Mouse (Mus musculus) heart, postnatal 0 days (tissue): ENCODE data around the gene Smarcb1. TPM values are rescaled to one million over a fixed set of nuclear protein-coding genes. Genes with fewer than 3 reads are reported as not detected.

Experiments used
- ATAC-seq: fragments of 200-750 bp; cut with Nextera tagmentation; 2 replicates; pipeline ENCODE4 v1.8.0; 2017; ENCODE audit warnings: low read depth, moderate number of reproducible peaks, moderate library complexity; ENCODE audit not compliant: insufficient read depth
- DNase-seq: peaks from one replicate; pipeline ENCODE4 v3.0.0-alpha.2; 2016; ENCODE audit warnings: low spot score
- H3K27ac ChIP-seq: fragments of 300-500 bp; sonication (generic); 2 replicates; pipeline ENCODE4 v1.5.1; 2014; ENCODE audit warnings: low read depth, mild to moderate bottlenecking
- H3K27me3 ChIP-seq: fragments of 300-500 bp; sonication (generic); 2 replicates; pipeline ENCODE4 v1.6.1; 2014; ENCODE audit warnings: low read length, mixed read lengths; ENCODE audit not compliant: control insufficient read depth, insufficient read depth
- H3K36me3 ChIP-seq: fragments of 300-500 bp; sonication (generic); replicated peaks from 2 replicates; pipeline ENCODE4 v1.6.1; 2014; ENCODE audit warnings: low read length, mixed read lengths; ENCODE audit not compliant: control insufficient read depth, insufficient read depth
- H3K4me1 ChIP-seq: fragments of 300-500 bp; sonication (generic); 2 replicates; pipeline ENCODE4 v1.6.1; 2014; ENCODE audit warnings: antibody characterized with exemption; ENCODE audit not compliant: control insufficient read depth, insufficient read depth
- H3K4me2 ChIP-seq: fragments of 300-500 bp; sonication (generic); 2 replicates; pipeline ENCODE4 v1.6.1; 2014; ENCODE audit warnings: low read depth, mild to moderate bottlenecking, low read length, moderate library complexity
- H3K4me3 ChIP-seq: fragments of 300-500 bp; sonication (generic); 2 replicates; pipeline ENCODE4 v1.5.1; 2014; ENCODE audit warnings: low read depth, low read length
- H3K9ac ChIP-seq: fragments of 300-500 bp; sonication (generic); replicated peaks from 2 replicates; pipeline ENCODE4 v1.6.1; 2014; ENCODE audit warnings: low read depth, low read length, mixed read lengths
- H3K9me3 ChIP-seq: fragments of 300-500 bp; sonication (generic); replicated peaks from 2 replicates; pipeline ENCODE4 v1.6.1; 2016; ENCODE audit warnings: low read length; ENCODE audit not compliant: control insufficient read depth
- CTCF ChIP-seq: IDR thresholded peaks from 2 replicates; pipeline ENCODE4 v1.5.1; 2016; ENCODE audit warnings: antibody characterized with exemption, control low read depth, low read depth
- EP300 ChIP-seq: IDR thresholded peaks from 2 replicates; pipeline ENCODE4 v1.6.1; 2016; ENCODE audit warnings: antibody characterized with exemption, low read depth
- whole genome bisulfite sequencing: fragments of 180-500 bp; shearing (Covaris S2); extraction: QIAGEN DNeasy Blood & Tissue Kit; methylation state at CpG from one replicate; pipeline ENCODE4 v1.1.7; 2014; 5-methylcytosine and 5-hydroxymethylcytosine counted together
- polyA plus RNA-seq: library from polyadenylated mRNA; unstranded; fragments of >200 nt; fragmentation: Nextera tagmentation; extraction: Ambion mirVana; gene quantifications from 2 replicates; pipeline ENCODE4 v1.2.1, GENCODE M21; 2015
- total RNA-seq: library from RNA; depleted of rRNA; stranded (reverse); fragments of >200 nt; gene quantifications from 2 replicates; pipeline ENCODE4 v1.2.3, GENCODE M21; 2014; ENCODE audit warnings: low replicate concordance

Gene Smarcb1
- total and polyA plus RNA-seq, 2 experiments from 2014 or later, result 45.7 to 63.9 TPM

GRCm38 (mm10) chr10:75859107-75859746 is 62.2 kb downstream of the Smarcb1 start:
- Histone ChIP-seq H3K4me2 (peak overlapping the region; percentile 77), H3K27me3 (no peaks in the 10 kb centered on the region), H3K4me1 (peaks cover 24% of the 10 kb centered on the region), H3K27ac (peak overlapping the region; percentile 93), H3K9ac (peak overlapping the region; percentile 61), H3K9me3 (no peaks in the 10 kb centered on the region), H3K4me3 (peak overlapping the region; percentile 60), H3K36me3 (0 out of 2 replicates have a peak, but pooled peaks cover 10% of the 10 kb centered on the region)
- WGBS, result 4% methylated on average over 26 of the region's 27 CpGs
- peak; percentile 45 for DNase-seq
- TF ChIP-seq CTCF (no peak), EP300 (no peak)
- ATAC-seq, result peak; percentile 44

- Histone ChIP-seq H3K27me3 (no peaks in the 10 kb centered on the region), H3K36me3 (0 out of 2 replicates have a peak, but pooled peaks cover 10% of the 10 kb centered on the region), H3K4me1 (peaks cover 24% of the 10 kb centered on the region), H3K27ac (no peak overlapping the region), H3K4me3 (no peak overlapping the region), H3K4me2 (no peak overlapping the region), H3K9ac (no peak overlapping the region), H3K9me3 (no peaks in the 10 kb centered on the region)
- TF ChIP-seq EP300, result no peak
- TF ChIP-seq CTCF, result no peak
- no peak for ATAC-seq
- DNase-seq, result no peak
- WGBS, result 77% methylated on average over 4 of the region's 4 CpGs
Measured at GRCm38 (mm10) chr10:75857598-75857997, 63.8 kb downstream of the Smarcb1 start.

GRCm38 (mm10) chr10:75856976-75857375 is 64.4 kb downstream of the Smarcb1 start:
- no peak overlapping the region for H3K9ac ChIP-seq
- no peaks in the 10 kb centered on the region for H3K27me3 ChIP-seq
- WGBS, result 69% methylated on average over 3 of the region's 3 CpGs

GRCm38 (mm10) chr10:75856155-75856907 is 65.1 kb downstream of the Smarcb1 start:
- WGBS, result 78% methylated on average over 11 of the region's 11 CpGs

More at GRCm38 (mm10) chr10:75856976-75857375, 64.4 kb downstream of the Smarcb1 start:
- no peak for ATAC-seq
- H3K9me3 ChIP-seq, result no peaks in the 10 kb centered on the region; the same call in 1 of the 2 replicates
- no peak overlapping the region for H3K27ac ChIP-seq
- peaks cover 24% of the 10 kb centered on the region for H3K4me1 ChIP-seq
- H3K4me2 ChIP-seq, result no peak overlapping the region
- 0 out of 2 replicates have a peak, but pooled peaks cover 10% of the 10 kb centered on the region for H3K36me3 ChIP-seq
- H3K4me3 ChIP-seq, result no peak overlapping the region
- DNase-seq, result no peak
- TF ChIP-seq EP300 (no peak), CTCF (no peak)

GRCm38 (mm10) chr10:75855416-75855981 is 65.9 kb downstream of the Smarcb1 start:
- ATAC-seq (no peak), DNase-seq (no peak)
- no peaks in the 10 kb centered on the region; the same call in 1 of the 2 replicates for H3K9me3 ChIP-seq
- H3K27me3 ChIP-seq, result no peaks in the 10 kb centered on the region
- H3K36me3 ChIP-seq, result 0 out of 2 replicates have a peak, but pooled peaks cover 10% of the 10 kb centered on the region
- H3K4me3 ChIP-seq, result no peak overlapping the region
- TF ChIP-seq CTCF, result no peak
- no peak for TF ChIP-seq EP300
- H3K27ac ChIP-seq, result no peak overlapping the region
- no peak overlapping the region for H3K4me2 ChIP-seq
- H3K9ac ChIP-seq, result no peak overlapping the region
- peaks cover 13% of the 10 kb centered on the region; the same call in 1 of the 2 replicates for H3K4me1 ChIP-seq
- 87% methylated on average over 15 of the region's 15 CpGs for WGBS

More at GRCm38 (mm10) chr10:75856155-75856907, 65.1 kb downstream of the Smarcb1 start:
- Histone ChIP-seq H3K27ac (no peak overlapping the region), H3K4me3 (no peak overlapping the region), H3K9ac (no peak overlapping the region), H3K4me1 (peaks cover 22% of the 10 kb centered on the region), H3K36me3 (0 out of 2 replicates have a peak, but pooled peaks cover 10% of the 10 kb centered on the region), H3K27me3 (no peaks in the 10 kb centered on the region), H3K4me2 (no peak overlapping the region), H3K9me3 (no peaks in the 10 kb centered on the region; the same call in 1 of the 2 replicates)
- ATAC-seq, result no peak
- no peak for DNase-seq
- no peak for TF ChIP-seq CTCF
- no peak for TF ChIP-seq EP300
